Comparison of ENCODE assay signal across 8 mouse cellular contexts in genomic region chr1:172489585-172490250, GRCm38 (mm10). TPM values are rescaled to one million over a fixed set of nuclear protein-coding genes. Genes with fewer than 3 reads are reported as not detected.
DNase-seq lines count a peak whose midpoint lies in the region; ATAC-seq and TF ChIP-seq lines count a peak whose summit lies in the region.

No protein-coding gene starts in this region.

- H3K9me3 ChIP-seq in kidney, embryonic 14.5 days (ENCODE audit: control insufficient read depth, low read length), result no peaks in the 10 kb centered on the region
- no peaks in the 10 kb centered on the region for H3K9me3 ChIP-seq in forebrain, embryonic 10.5 days
- no peaks in the 10 kb centered on the region for H3K9me3 ChIP-seq in intestine, embryonic 15.5 days
- no peaks in the 10 kb centered on the region for H3K9me3 ChIP-seq in midbrain, postnatal 0 days (ENCODE audit: low read length)

- H3K36me3 ChIP-seq in kidney, embryonic 14.5 days (ENCODE audit: control insufficient read depth, insufficient read depth, low read length), result peaks cover 35% of the 10 kb centered on the region
- peaks cover 93% of the 10 kb centered on the region for H3K36me3 ChIP-seq in forebrain, embryonic 10.5 days (replicated peaks)
- peaks cover 4% of the 10 kb centered on the region; the same call in 1 of the 2 replicates for H3K36me3 ChIP-seq in intestine, embryonic 15.5 days
- peaks cover 20% of the 10 kb centered on the region for H3K36me3 ChIP-seq in midbrain, postnatal 0 days (ENCODE audit: insufficient read depth, low read length)

- no peak overlapping the region for H3K9ac ChIP-seq in kidney, embryonic 14.5 days (ENCODE audit: low read depth, low read length)
- H3K9ac ChIP-seq in intestine, embryonic 15.5 days, result no peak overlapping the region
- H3K9ac ChIP-seq in midbrain, postnatal 0 days (replicated peaks; ENCODE audit: low read length, poor library complexity, severe bottlenecking), result no peak overlapping the region

- H3K27ac ChIP-seq in kidney, embryonic 14.5 days (ENCODE audit: low read depth, low read length), result no peak overlapping the region
- H3K27ac ChIP-seq in forebrain, embryonic 10.5 days, result peak overlapping the region; percentile 22
- H3K27ac ChIP-seq in intestine, embryonic 15.5 days, result peak overlapping the region; percentile 13; the same call in 1 of the 2 replicates
- no peak overlapping the region for H3K27ac ChIP-seq in midbrain, postnatal 0 days (ENCODE audit: low read depth, low read length)

- ATAC-seq in kidney, embryonic 14.5 days (ENCODE audit: low FRiP score, low TSS enrichment), result peak; percentile 40
- peak; percentile 43 for ATAC-seq in intestine, embryonic 15.5 days
- ATAC-seq in midbrain, postnatal 0 days (ENCODE audit: low FRiP score), result 0 out of 2 replicates have a peak, but pooled peaks have one; percentile 4

- DNase-seq in kidney, adult 9 months, result no peak
- DNase-seq in forebrain, embryonic 10.5 days (ENCODE audit: extremely low spot score, low spot score), result no peak
- DNase-seq in midbrain, postnatal 0 days (ENCODE audit: low spot score), result no peak
- no peak for DNase-seq in urinary bladder, postnatal 25 days (ENCODE audit: low spot score)
- DNase-seq in cerebellum, adult 11-12 months, result no peak
- no peak for DNase-seq in spleen, postnatal 10 days (ENCODE audit: low spot score in 2 of 2)

- TF ChIP-seq CTCF in midbrain, postnatal 0 days (IDR thresholded peaks at IDR 0.05), result no peak

- no peaks in the 10 kb centered on the region for H3K27me3 ChIP-seq in kidney, embryonic 14.5 days (ENCODE audit: control insufficient read depth, insufficient read depth, low read length)
- H3K27me3 ChIP-seq in forebrain, embryonic 10.5 days (ENCODE audit: poor library complexity, severe bottlenecking), result peaks cover 4% of the 10 kb centered on the region; the same call in 1 of the 2 replicates
- H3K27me3 ChIP-seq in intestine, embryonic 15.5 days (replicated peaks), result no peaks in the 10 kb centered on the region
- no peaks in the 10 kb centered on the region for H3K27me3 ChIP-seq in midbrain, postnatal 0 days (ENCODE audit: insufficient read depth, low read length)

- 61% methylated on average over 12 of the region's 12 CpGs for WGBS in kidney, embryonic 14.5 days
- 58% methylated on average over 12 of the region's 12 CpGs for WGBS in forebrain, embryonic 10.5 days
- 47% methylated on average over 12 of the region's 12 CpGs for WGBS in intestine, embryonic 15.5 days
- 59% methylated on average over 12 of the region's 12 CpGs for WGBS in midbrain, postnatal 0 days

- H3K4me2 ChIP-seq in kidney, embryonic 14.5 days (replicated peaks; ENCODE audit: low read depth, low read length), result peak overlapping the region; percentile 32; the same call in 1 of the 2 replicates
- H3K4me2 ChIP-seq in intestine, embryonic 15.5 days (replicated peaks), result peak overlapping the region; percentile 60
- H3K4me2 ChIP-seq in midbrain, postnatal 0 days (ENCODE audit: low read depth, low read length, poor library complexity, severe bottlenecking), result peak overlapping the region; percentile 48

- H3K4me1 ChIP-seq in kidney, embryonic 14.5 days (ENCODE audit: control insufficient read depth, insufficient read depth, low read length), result peaks cover 16% of the 10 kb centered on the region
- peaks cover 57% of the 10 kb centered on the region for H3K4me1 ChIP-seq in forebrain, embryonic 10.5 days
- peaks cover 51% of the 10 kb centered on the region for H3K4me1 ChIP-seq in intestine, embryonic 15.5 days (replicated peaks)
- H3K4me1 ChIP-seq in midbrain, postnatal 0 days (ENCODE audit: insufficient read depth, low read length), result peaks cover 28% of the 10 kb centered on the region

- H3K4me3 ChIP-seq in kidney, embryonic 14.5 days (ENCODE audit: low read length), result no peak overlapping the region
- peak overlapping the region; percentile 29 for H3K4me3 ChIP-seq in forebrain, embryonic 10.5 days
- H3K4me3 ChIP-seq in intestine, embryonic 15.5 days (replicated peaks), result no peak overlapping the region
- H3K4me3 ChIP-seq in midbrain, postnatal 0 days (ENCODE audit: low read depth, low read length), result peak overlapping the region; percentile 18; the same call in 1 of the 2 replicates

RNA-seq across cellular contexts. Expression of gene Igsf9, which starts 8.1 kb away (rescaled TPM):
- polyA plus RNA-seq in kidney, embryonic 14.5 days (2014; fragmentation: Nextera tagmentation; extraction: Ambion mirVana), result 37.8 and 41.8 TPM in 2 replicates
- polyA plus RNA-seq in forebrain, embryonic 10.5 days (2016; fragmentation: Nextera tagmentation; extraction: Ambion mirVana), result 81.7 and 82.5 TPM in 2 replicates
- polyA plus RNA-seq in intestine, embryonic 15.5 days (2015; fragmentation: Nextera tagmentation; extraction: Ambion mirVana), result 68.7 and 77.8 TPM in 2 replicates
- total RNA-seq in midbrain, postnatal 0 days (2014; rRNA removed), result 40.6 and 53.9 TPM in 2 replicates
- polyA plus RNA-seq in midbrain, postnatal 0 days (2015; fragmentation: Nextera tagmentation; extraction: Ambion mirVana), result 25.0 and 29.0 TPM in 2 replicates

RNA-seq across cellular contexts. Expression of gene Tagln2, which starts 10.1 kb away (rescaled TPM):
- 81.0 and 139 TPM in 2 replicates for polyA plus RNA-seq in kidney, embryonic 14.5 days (2014; fragmentation: Nextera tagmentation; extraction: Ambion mirVana)
- 69.7 and 71.1 TPM in 2 replicates for polyA plus RNA-seq in forebrain, embryonic 10.5 days (2016; fragmentation: Nextera tagmentation; extraction: Ambion mirVana)
- polyA plus RNA-seq in intestine, embryonic 15.5 days (2015; fragmentation: Nextera tagmentation; extraction: Ambion mirVana), result 388 and 395 TPM in 2 replicates
- 36.3 and 41.6 TPM in 2 replicates for total RNA-seq in midbrain, postnatal 0 days (2014; rRNA removed)
- polyA plus RNA-seq in midbrain, postnatal 0 days (2015; fragmentation: Nextera tagmentation; extraction: Ambion mirVana), result 36.7 and 41.8 TPM in 2 replicates

RNA-seq across cellular contexts. Expression of gene Slamf9, which starts 14.6 kb away (rescaled TPM):
- polyA plus RNA-seq in kidney, embryonic 14.5 days (2014; fragmentation: Nextera tagmentation; extraction: Ambion mirVana), result 0.74 and 0.97 TPM in 2 replicates
- not detected in 2 replicates for polyA plus RNA-seq in forebrain, embryonic 10.5 days (2016; fragmentation: Nextera tagmentation; extraction: Ambion mirVana)
- polyA plus RNA-seq in intestine, embryonic 15.5 days (2015; fragmentation: Nextera tagmentation; extraction: Ambion mirVana), result 2.2 and 2.5 TPM in 2 replicates
- 0.19 and 0.38 TPM in 2 replicates for total RNA-seq in midbrain, postnatal 0 days (2014; rRNA removed)
- polyA plus RNA-seq in midbrain, postnatal 0 days (2015; fragmentation: Nextera tagmentation; extraction: Ambion mirVana), result 0.20 and 0.29 TPM in 2 replicates

RNA-seq across cellular contexts. Expression of gene Cfap45, which starts 30.9 kb away (rescaled TPM):
- polyA plus RNA-seq in kidney, embryonic 14.5 days (2014; fragmentation: Nextera tagmentation; extraction: Ambion mirVana), result 1.0 and 1.2 TPM in 2 replicates
- polyA plus RNA-seq in forebrain, embryonic 10.5 days (2016; fragmentation: Nextera tagmentation; extraction: Ambion mirVana), result 1.4 and 1.6 TPM in 2 replicates
- polyA plus RNA-seq in intestine, embryonic 15.5 days (2015; fragmentation: Nextera tagmentation; extraction: Ambion mirVana), result 1.1 and 1.2 TPM in 2 replicates
- 3.1 and 6.3 TPM in 2 replicates for total RNA-seq in midbrain, postnatal 0 days (2014; rRNA removed)
- 3.9 and 5.4 TPM in 2 replicates for polyA plus RNA-seq in midbrain, postnatal 0 days (2015; fragmentation: Nextera tagmentation; extraction: Ambion mirVana)

Comparison
In these comparisons a context has a peak if more than half of its experiments do, and no peak if none do; other contexts are left out.
1. H3K27ac ChIP-seq: peak in forebrain, embryonic 10.5 days (single experiment) and intestine, embryonic 15.5 days (single experiment); none in kidney, embryonic 14.5 days (single experiment) and midbrain, postnatal 0 days (single experiment).
2. H3K4me3 ChIP-seq: peak in forebrain, embryonic 10.5 days (single experiment) and midbrain, postnatal 0 days (single experiment); none in kidney, embryonic 14.5 days (single experiment) and intestine, embryonic 15.5 days (single experiment).
3. Peak in every context shown above with its lines, with median percentiles within 50 percentile points of each other: ATAC-seq and H3K4me2 ChIP-seq.